Mouse (Mus musculus) thymus, adult 2 months (tissue): Measurements from ENCODE around the gene Il34.

Experiments
- CTCF ChIP-seq: fragments of 200-500 bp; IDR thresholded peaks from 2 replicates; pipeline ENCODE4 v1.5.1; 2012; ENCODE audit warnings: mild to moderate bottlenecking, control low read depth, low read length, moderate library complexity, borderline replicate concordance; ENCODE audit not compliant: control insufficient read depth, poor library complexity, insufficient read depth; ENCODE audit errors: extremely low read depth
- POLR2A ChIP-seq: fragments of 200-500 bp; IDR thresholded peaks from 2 replicates; pipeline ENCODE4 v1.6.1; 2012; ENCODE audit warnings: mild to moderate bottlenecking, low read length, control low read depth, moderate library complexity; ENCODE audit not compliant: control insufficient read depth, poor library complexity, insufficient read depth; ENCODE audit errors: extremely low read depth

GRCm38 (mm10) chr8:110786934-110787333 is 18.8 kb downstream of the Il34 start:
- TF ChIP-seq CTCF (no peak), POLR2A (no peak)
